ENCODE assay signal across 10 mouse cellular contexts in genomic region chr16:35489066-35489718, GRCm38 (mm10). TPM values are rescaled to one million over a fixed set of nuclear protein-coding genes. Genes with fewer than 3 reads are reported as not detected.
A peak's percentile ranks its signal among the peaks of the same experiment; 100 is the strongest.
DNase-seq lines count a peak whose midpoint lies in the region; ATAC-seq lines count a peak whose summit lies in the region.
"Had no signal": no experiment of that assay in that cellular context is flagged by ENCODE, and none has a peak within 500 bp of the region (broad histone marks: within the 10 kb centered on the region; RNA-seq: fewer than 3 reads in every experiment).

No protein-coding gene starts in this region.

- peak overlapping the region; percentile 79 for H3K4me2 ChIP-seq in liver, embryonic 12.5 days
- peak overlapping the region; percentile 59 for H3K4me2 ChIP-seq in stomach, embryonic 16.5 days (ENCODE audit: low read depth, low read length)

- 52% methylated on average over 10 of the region's 10 CpGs for WGBS in hindbrain, embryonic 10.5 days
- 46% methylated on average over 10 of the region's 10 CpGs for WGBS in liver, embryonic 12.5 days (ENCODE audit: insufficient replicate concordance)
- WGBS in stomach, embryonic 16.5 days: 34% methylated on average over 10 of the region's 10 CpGs

- H3K4me3 ChIP-seq in hindbrain, embryonic 10.5 days: peak overlapping the region; percentile 93
- peak overlapping the region; percentile 65 for H3K4me3 ChIP-seq in liver, embryonic 12.5 days
- peak overlapping the region; percentile 76 for H3K4me3 ChIP-seq in stomach, embryonic 16.5 days (replicated peaks; ENCODE audit: low read length)

- intact Hi-C loops in left cerebral cortex, postnatal 4 days (cut with DNase I): no loop called here
- intact Hi-C loops in left cerebral cortex, postnatal 25 days (cut with DNase I): no loop called here

- H3K9ac ChIP-seq in liver, embryonic 12.5 days: no peak overlapping the region
- H3K9ac ChIP-seq in stomach, embryonic 16.5 days (ENCODE audit: low read length): no peak overlapping the region

- peak; percentile 17 to 38 for DNase-seq in lung, adult 18-20 months
- no peak for DNase-seq in lung, postnatal 14 days
- no peak for DNase-seq in hindbrain, embryonic 10.5 days (ENCODE audit: low spot score)
- no peak for DNase-seq in left cerebral cortex, postnatal 4 days
- no peak for DNase-seq in left cerebral cortex, postnatal 25 days (ENCODE audit: low spot score in 2 of 2)
- no peak for DNase-seq in urinary bladder, adult 2 months (ENCODE audit: low spot score)
- DNase-seq: layer of hippocampus, postnatal 36 days had no signal

- H3K36me3 ChIP-seq in hindbrain, embryonic 10.5 days: no peaks in the 10 kb centered on the region
- H3K36me3 ChIP-seq in liver, embryonic 12.5 days: no peaks in the 10 kb centered on the region
- H3K36me3 ChIP-seq in stomach, embryonic 16.5 days (ENCODE audit: control insufficient read depth, insufficient read depth, low read length): no peaks in the 10 kb centered on the region

- no peak for ATAC-seq in liver, embryonic 12.5 days
- ATAC-seq in stomach, embryonic 16.5 days (ENCODE audit: insufficient read depth, low FRiP score): no peak

- H3K27me3 ChIP-seq in hindbrain, embryonic 10.5 days (ENCODE audit: insufficient read depth, poor library complexity, severe bottlenecking): peaks cover 19% of the 10 kb centered on the region
- H3K27me3 ChIP-seq in liver, embryonic 12.5 days (replicated peaks): peaks cover 17% of the 10 kb centered on the region
- H3K27me3 ChIP-seq in stomach, embryonic 16.5 days (ENCODE audit: control insufficient read depth, insufficient read depth, low read length): no peaks in the 10 kb centered on the region

- H3K27ac ChIP-seq in hindbrain, embryonic 10.5 days: peak overlapping the region; percentile 87
- peak overlapping the region; percentile 42; the same call in 1 of the 2 replicates for H3K27ac ChIP-seq in liver, embryonic 12.5 days
- H3K27ac ChIP-seq in stomach, embryonic 16.5 days (ENCODE audit: low read length): 0 out of 2 replicates have a peak overlapping the region, but pooled peaks have one; percentile 42

- peaks cover 67% of the 10 kb centered on the region for H3K4me1 ChIP-seq in hindbrain, embryonic 10.5 days (replicated peaks)
- peaks cover 42% of the 10 kb centered on the region for H3K4me1 ChIP-seq in liver, embryonic 12.5 days
- H3K4me1 ChIP-seq in stomach, embryonic 16.5 days (ENCODE audit: control insufficient read depth, insufficient read depth, low read length): peaks cover 20% of the 10 kb centered on the region; the same call in 1 of the 2 replicates

- no peaks in the 10 kb centered on the region for H3K9me3 ChIP-seq in hindbrain, embryonic 10.5 days
- H3K9me3 ChIP-seq in liver, embryonic 12.5 days (replicated peaks): no peaks in the 10 kb centered on the region
- no peaks in the 10 kb centered on the region for H3K9me3 ChIP-seq in stomach, embryonic 16.5 days (replicated peaks; ENCODE audit: control insufficient read depth, low read length)

RNA-seq across cellular contexts. Expression of gene Pdia5, which starts 1.5 kb away (rescaled TPM):
- polyA plus RNA-seq in hindbrain, embryonic 10.5 days (2016; fragmentation: Nextera tagmentation; extraction: Ambion mirVana): 23.0 and 28.2 TPM in 2 replicates
- 46.5 and 49.4 TPM in 2 replicates for polyA plus RNA-seq in liver, embryonic 12.5 days (2016; fragmentation: Nextera tagmentation; extraction: Ambion mirVana)
- polyA plus RNA-seq in stomach, embryonic 16.5 days (2015; fragmentation: Nextera tagmentation; extraction: Ambion mirVana): 57.3 and 57.5 TPM in 2 replicates
- total RNA-seq in left cerebral cortex, postnatal 4 days (2021): 1 to 10 TPM; 6.6 to 7.4 TPM
- total RNA-seq in left cerebral cortex, postnatal 25 days (2021): 1 to 10 TPM; 3.9 to 5.1 TPM
- 15.6 and 18.6 TPM in 2 replicates for polyA plus RNA-seq in urinary bladder, adult 2 months (2012; rRNA removed)

RNA-seq across cellular contexts. Expression of gene Sema5b, which starts 51.8 kb away (rescaled TPM):
- 45.7 and 57.8 TPM in 2 replicates for polyA plus RNA-seq in hindbrain, embryonic 10.5 days (2016; fragmentation: Nextera tagmentation; extraction: Ambion mirVana)
- 0.17 and 0.62 TPM in 2 replicates for polyA plus RNA-seq in liver, embryonic 12.5 days (2016; fragmentation: Nextera tagmentation; extraction: Ambion mirVana)
- polyA plus RNA-seq in stomach, embryonic 16.5 days (2015; fragmentation: Nextera tagmentation; extraction: Ambion mirVana): 3.8 and 5.3 TPM in 2 replicates
- 10 to 100 TPM; 29.9 to 30.5 TPM for total RNA-seq in left cerebral cortex, postnatal 4 days (2021)
- total RNA-seq in left cerebral cortex, postnatal 25 days (2021): 10 to 100 TPM; 14.0 to 18.1 TPM
- 0.59 and 1.9 TPM in 2 replicates for polyA plus RNA-seq in urinary bladder, adult 2 months (2012; rRNA removed)
- total RNA-seq: common myeloid progenitor, adult 5-6 weeks had no signal

Comparison
In these comparisons a context has a peak if more than half of its experiments do, and no peak if none do; other contexts are left out.
1. DNase-seq: peak in lung, adult 18-20 months (2 of 2); none in lung, postnatal 14 days (single experiment), hindbrain, embryonic 10.5 days (single experiment), left cerebral cortex, postnatal 4 days (single experiment), left cerebral cortex, postnatal 25 days (0 of 2) and urinary bladder, adult 2 months (single experiment).
2. Peak in every context shown above with its lines, with median percentiles within 50 percentile points of each other: H3K27ac ChIP-seq and H3K4me3 ChIP-seq.